Mouse (Mus musculus) CD8-positive naive resting alpha-beta T cell, adult 2 months (primary cell): Measurements from ENCODE around the gene Alg12.
"Not testable (repeated sequence)": the region's sequence is repeated elsewhere in the genome, so short reads cannot be mapped to it uniquely, and the experiment has no call there.

Experiments used
- DNase-seq, 2 experiments: peaks; one replicate each; pipeline ENCODE4 v3.0.0; 2022; ENCODE audit warnings: low read depth in 2 of 2, low spot score in 2 of 2

Gene Alg12

DNA sequence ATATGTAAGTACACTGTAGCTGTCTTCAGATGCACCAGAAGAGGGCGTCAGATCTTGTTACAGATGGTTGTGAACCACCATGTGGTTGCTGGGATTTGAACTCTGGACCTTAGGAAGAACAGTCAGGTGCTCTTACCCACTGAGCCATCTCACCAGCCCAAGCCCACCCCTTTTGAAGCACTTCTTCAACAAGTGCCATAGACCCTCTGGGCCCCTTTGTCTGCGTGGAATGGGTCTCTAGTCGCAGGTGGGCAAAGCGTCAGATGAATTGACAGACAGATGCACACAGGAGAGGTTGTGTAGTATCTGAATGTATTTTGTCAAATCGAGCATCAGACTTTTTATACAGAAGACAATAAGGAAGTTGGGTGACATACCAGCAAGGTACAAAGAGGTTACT lies 24.4 kb downstream of the Alg12 start:
- DNase-seq = not testable (repeated sequence)

DNA sequence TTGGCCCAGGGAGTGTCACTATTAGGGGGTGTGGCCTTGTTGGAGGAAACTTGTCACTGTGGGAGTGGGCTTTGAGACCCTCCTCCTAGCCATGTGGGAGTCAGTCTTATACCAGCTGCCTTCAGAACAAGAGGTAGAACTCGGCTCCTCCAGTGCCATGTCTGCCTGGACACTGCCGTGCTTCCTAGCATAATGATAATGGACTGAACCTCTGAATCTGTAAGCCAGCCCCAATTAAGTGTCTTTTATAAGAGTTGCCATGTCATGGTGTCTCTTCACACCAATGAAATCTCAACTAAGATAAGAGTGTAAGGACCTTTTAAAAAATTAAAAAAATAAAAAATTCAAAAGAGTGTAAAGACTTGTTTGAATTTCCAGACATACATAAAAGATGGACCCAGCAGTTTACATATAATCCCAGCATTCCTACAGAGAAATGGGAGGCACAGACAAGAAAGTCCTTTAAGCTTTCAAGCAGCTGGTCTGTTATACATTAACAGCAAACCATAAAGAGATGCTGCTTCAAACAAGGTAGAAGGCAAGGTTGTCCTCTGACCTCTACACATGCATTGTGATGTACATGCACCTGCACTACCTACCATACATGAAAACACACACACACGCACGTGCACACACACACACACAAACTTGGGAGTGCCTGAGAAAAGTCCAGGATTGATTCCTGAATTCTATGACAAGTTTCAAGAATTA lies 26.8 kb downstream of the Alg12 start:
- no peak for DNase-seq

DNA sequence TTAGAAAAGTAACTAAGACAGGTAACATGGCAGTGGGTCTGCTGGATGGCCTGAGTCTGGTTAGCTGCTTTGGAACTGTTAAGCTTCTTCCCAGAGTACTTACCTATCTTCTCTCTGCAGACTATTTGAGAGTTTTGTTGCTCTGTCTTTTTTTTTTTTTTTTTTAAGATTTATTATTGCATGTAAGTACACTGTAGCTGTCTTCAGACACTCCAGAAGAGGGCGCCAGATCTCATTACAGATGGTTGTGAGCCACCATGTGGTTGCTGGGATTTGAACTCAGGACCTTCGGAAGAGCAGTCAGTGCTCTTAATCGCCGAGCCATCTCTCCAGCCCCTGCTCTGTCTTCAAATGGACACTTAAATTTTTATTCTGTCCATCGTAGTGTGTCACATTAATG lies 44.5 kb downstream of the Alg12 start:
- DNase-seq = not testable (repeated sequence)

DNA sequence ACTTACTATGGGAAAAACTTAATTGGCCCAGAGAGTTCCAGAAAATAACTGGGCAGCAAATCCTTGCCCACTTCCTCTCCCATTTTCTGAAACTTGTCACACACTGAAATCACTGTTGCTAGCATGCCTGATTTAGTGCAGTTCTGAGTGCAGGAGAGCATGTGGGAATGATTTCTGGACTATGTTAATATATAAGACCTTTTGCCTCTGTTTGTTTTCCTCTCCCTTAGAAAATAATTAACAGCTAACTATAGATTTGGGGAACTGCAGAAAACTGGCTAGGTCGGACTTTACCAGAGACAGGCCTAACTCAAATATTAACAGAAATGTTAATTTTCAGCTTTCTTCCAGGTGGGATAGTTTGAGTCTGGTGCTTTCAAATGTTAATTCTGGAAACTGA lies 50.6 kb downstream of the Alg12 start:
- no peak for DNase-seq

DNA sequence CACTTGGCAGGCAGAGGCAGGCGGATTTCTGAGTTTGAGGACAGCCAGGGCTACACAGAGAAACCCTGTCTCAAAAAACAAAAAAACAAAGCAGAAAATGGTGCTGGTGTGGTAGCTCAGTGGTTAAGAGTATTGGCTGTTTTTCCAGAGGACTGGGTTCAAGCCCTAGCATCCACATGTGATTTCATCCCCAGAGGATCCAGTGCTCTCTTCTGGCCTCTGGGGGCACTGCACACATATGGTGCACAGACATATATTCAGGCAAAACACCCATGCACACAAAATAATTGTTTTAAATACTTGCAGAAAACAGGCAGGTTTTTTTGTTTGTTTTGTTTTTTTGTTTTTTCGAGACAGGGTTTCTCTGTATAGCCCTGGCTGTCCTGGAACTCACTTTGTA lies 53.0 kb downstream of the Alg12 start:
- DNase-seq = not testable (repeated sequence)

DNA sequence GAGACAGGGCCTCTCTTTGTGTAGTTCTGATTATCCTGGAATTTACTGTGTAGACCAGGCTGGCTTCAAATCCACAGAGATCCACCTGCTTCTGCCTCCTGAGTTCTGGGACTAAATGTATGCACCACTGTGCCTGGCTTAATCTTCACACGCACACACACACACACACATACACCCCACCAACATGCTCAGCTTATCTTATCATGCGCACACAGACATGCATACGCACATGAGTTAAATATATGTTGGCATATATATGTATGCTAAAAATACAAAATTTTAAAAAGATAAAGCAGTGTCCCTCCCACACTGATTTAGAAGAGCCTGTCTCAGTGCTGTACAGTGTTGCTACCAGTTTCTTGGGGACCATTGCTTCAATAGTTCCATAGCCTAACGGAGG lies 57.6 kb downstream of the Alg12 start:
- no peak for DNase-seq

DNA sequence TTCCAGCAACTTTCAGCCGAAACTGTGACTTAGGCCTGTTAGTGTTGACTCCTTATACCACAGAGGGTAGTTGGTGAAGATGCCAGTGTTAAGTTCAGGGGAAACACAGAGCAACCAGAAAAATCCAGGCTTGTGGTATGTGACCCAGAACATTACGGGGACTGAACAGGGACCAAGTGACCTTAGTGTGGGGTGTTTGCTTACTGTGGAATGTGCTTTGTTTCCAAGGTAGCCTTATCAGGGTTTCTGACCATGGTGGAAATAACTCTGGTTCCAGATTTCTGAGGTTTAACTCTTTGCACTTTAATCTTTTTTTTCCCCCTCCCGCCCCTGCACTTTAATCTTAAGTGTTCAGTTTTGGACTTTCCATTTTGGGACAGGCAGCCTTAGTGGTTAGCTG lies 61.1 kb downstream of the Alg12 start:
- no peak for DNase-seq

DNA sequence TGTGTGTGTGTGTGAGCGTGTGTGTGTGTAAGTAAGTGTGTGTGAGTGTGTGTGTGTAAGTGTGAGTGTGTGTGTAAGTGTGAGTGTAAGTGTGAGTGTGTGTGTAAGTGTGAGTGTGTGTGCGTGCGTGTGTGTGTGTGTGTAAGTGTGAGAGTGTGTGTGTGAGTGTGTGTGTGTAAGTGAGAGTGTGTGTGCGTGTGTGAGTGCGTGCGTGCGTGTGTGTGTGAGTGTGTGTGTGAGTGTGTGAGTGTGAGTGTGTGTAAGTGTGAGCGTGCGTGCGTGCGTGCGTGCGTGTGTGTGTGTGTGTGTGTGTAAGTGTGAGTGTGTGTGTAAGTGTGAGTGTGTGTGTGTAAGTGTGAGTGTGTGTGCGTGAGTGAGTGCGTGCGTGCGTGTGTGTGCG lies 63.4 kb downstream of the Alg12 start:
- no peak for DNase-seq
